Mouse (Mus musculus) lung, postnatal 25 days (tissue): ENCODE results near the gene Icam1.
"Not testable (repeated sequence)": the region's sequence is repeated elsewhere in the genome, so short reads cannot be mapped to it uniquely, and the experiment has no call there.

Source experiments
- DNase-seq: peaks from one replicate; pipeline ENCODE4 v3.0.0; 2022; ENCODE audit warnings: low spot score

The Icam1 gene

GRCm38 (mm10) chr9:20993165-20993898, 22.5 kb upstream of the Icam1 start:
- peak; percentile 93 for DNase-seq

- DNase-seq, result no peak
These were observed 20.7 kb upstream of the Icam1 start for GRCm38 (mm10) chr9:20995069-20995468.

- no peak for DNase-seq
These were observed 18.7 kb upstream of the Icam1 start for GRCm38 (mm10) chr9:20997065-20997464.

- DNase-seq, result not testable (repeated sequence)
These were observed 17.4 kb upstream of the Icam1 start for GRCm38 (mm10) chr9:20998337-20998736.

- DNase-seq, result no peak
These were observed 15.0 kb upstream of the Icam1 start for GRCm38 (mm10) chr9:21000811-21001210.

- no peak for DNase-seq
These were observed 14.1 kb upstream of the Icam1 start for GRCm38 (mm10) chr9:21001651-21002200.

GRCm38 (mm10) chr9:21002270-21002626, 13.5 kb upstream of the Icam1 start:
- no peak for DNase-seq

DNA sequence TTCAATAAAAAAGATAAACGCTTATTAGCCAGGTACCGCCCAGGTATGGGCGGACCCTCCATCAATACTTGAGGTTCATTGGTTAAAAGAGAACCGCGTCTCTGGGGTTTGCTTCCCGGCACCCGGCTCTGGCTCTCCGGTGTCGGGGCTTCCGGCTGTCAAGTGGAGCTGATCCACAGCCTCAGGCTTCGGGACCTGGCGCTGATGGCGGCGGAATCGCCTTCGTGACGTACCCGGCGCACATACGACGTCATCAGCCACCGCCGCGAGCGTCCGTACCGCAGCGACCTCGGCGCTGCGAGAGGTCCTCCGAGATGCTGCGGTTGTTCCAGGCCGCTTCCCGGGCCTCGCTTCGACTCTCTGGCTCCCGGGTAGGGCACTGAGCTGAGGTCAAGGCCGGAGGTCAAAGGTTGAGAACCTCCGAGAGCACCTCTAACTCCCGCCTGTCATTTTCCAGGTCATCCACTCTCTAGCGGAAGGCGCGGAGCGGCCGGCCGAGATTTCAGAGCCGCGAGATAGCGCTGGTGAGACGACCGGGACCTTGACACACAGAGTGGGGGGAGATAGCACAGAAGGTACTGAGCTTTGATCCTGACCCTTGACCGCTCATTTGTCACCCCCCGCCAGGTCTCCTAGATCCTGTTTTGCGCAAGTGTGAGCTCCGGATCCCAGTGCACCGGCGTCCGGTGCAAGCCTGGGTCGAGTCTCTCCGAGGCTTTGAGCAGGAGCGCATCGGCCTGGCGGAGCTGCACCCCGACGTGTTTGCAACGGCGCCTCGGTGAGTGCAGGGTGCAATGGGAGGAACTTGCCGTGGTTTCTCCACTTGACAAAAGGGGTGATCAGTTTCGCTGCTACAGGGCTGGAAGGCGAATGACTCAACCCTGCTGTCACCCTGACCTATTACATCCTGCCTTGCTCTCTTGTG, 12.9 kb upstream of the Icam1 start, which contains the start of gene Mrpl4:
Gene Mrpl4 (plus strand): TSS at position 112 of the 925 bp plus-strand sequence.
- DNase-seq, result peak; percentile 87

DNA sequence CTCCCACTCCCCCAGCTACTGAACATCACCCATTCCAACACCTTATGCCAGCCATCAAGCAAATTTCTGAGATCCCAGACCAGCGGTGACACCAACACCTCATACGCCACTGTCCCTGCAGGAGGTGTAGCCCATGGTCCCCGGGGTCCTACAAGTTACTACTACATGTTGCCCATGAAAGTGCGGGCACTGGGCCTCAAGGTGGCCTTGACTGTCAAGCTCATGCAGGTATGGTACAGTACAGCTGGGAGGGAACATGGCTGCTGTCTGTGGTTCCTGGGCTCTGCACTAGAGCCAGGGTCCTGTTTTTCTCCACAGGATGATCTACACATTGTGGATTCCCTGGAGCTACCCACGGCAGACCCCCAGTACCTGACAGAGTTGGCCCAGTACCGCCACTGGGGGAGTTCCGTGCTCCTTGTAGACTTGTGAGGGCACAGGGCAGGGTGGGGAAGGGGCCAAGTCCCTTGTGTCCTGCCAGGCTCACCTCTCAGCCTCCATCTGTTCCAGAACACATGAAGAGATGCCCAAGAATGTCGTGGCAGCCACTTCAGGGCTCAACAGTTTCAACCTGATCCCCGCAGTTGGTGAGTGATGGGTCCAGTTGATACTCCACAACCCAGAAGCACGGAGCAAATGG, 8.4 kb upstream of the Icam1 start:
- DNase-seq, result no peak

DNA sequence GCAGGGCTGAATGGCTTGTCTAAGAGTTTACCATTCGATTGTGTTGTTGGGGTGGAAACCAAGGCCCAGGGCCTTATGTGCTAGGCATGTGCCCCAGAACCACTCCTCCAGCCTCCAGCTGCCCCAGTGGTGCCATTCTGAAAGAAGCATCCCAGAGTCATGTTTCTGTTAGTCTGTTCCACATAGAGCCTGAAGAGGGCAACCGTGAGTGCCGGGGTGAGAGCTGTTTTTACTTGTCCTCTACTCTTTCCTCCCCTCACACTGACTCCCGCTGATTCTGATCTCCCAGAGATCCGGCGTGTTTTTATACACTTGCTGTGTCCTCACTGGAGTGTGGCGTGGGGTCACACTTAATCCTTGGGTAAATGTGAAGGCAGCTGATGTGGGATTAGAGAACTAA, 7.8 kb upstream of the Icam1 start:
- DNase-seq, result no peak

DNA sequence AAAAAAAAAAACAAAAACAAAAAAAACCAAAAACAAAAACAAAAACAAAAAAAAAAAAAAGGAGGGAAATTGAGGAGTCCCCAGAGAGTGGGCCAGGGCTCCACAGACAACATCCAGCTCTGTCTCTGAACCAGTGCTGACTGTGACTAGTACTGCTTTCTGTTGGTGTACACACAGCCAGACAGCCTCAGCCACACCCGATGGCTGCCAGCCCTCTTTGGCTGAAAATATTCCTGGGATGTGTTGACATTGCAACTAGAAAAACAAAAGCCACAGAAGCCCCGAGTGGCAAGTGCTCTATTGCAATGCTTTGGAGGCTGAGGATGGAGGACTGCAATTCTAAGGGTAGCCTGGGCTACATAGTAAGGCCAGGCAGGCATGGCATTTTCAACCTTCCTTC, 5.4 kb upstream of the Icam1 start:
- peak; percentile 72 for DNase-seq

- DNase-seq, result not testable (repeated sequence)
These were observed 4.7 kb upstream of the Icam1 start for GRCm38 (mm10) chr9:21010939-21011541.

GRCm38 (mm10) chr9:21011846-21012312, 3.9 kb upstream of the Icam1 start:
- peak; percentile 81 for DNase-seq

GRCm38 (mm10) chr9:21012368-21012767, 3.4 kb upstream of the Icam1 start:
- no peak for DNase-seq

GRCm38 (mm10) chr9:21014691-21015570, 854 bp upstream of the Icam1 start:
- DNase-seq, result peak; percentile 81

- no peak for DNase-seq
These were observed 769 bp downstream of the Icam1 start for GRCm38 (mm10) chr9:21016331-21017176.

DNA sequence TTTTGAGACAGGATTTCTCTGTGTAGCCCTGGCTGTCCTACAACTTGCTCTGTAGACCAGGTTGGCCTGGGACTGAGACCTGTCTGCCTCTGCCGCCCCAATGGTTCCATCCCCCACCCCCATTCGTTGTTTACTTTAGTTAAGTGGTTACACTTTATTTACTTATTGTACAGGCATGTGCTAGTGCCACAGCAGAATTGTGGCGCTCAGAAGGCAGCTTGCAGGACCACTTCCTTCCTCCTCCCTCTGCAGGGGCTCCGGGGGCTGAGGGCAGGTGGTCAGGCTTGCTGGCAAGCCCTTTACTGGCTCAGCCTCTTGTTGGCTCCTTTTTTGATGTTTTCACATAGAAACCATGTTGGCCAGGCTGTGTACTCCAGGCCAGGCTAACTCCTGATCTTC, 1.4 kb downstream of the Icam1 start:
- DNase-seq, result no peak

GRCm38 (mm10) chr9:21018600-21018999, 2.8 kb downstream of the Icam1 start:
- no peak for DNase-seq

DNA sequence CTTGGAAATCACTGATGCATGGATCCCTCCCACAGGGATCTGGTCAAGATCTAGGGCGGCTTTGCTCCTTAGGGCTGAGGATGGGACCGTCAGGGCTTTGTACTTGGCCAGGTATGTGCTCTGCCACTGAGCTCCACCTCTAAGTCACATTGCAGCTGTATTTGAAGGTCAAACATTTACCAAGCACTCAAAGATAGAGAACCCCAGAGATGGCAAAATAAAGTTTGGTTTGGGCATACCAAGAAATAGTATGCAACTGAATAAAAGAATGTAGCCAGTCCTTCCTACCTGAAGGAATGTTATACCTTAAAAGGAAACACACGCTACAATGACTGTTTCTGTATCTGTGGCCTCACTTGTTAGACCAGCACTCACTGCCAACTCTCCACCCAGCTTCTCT, 5.6 kb downstream of the Icam1 start:
- peak; percentile 66 for DNase-seq

DNA sequence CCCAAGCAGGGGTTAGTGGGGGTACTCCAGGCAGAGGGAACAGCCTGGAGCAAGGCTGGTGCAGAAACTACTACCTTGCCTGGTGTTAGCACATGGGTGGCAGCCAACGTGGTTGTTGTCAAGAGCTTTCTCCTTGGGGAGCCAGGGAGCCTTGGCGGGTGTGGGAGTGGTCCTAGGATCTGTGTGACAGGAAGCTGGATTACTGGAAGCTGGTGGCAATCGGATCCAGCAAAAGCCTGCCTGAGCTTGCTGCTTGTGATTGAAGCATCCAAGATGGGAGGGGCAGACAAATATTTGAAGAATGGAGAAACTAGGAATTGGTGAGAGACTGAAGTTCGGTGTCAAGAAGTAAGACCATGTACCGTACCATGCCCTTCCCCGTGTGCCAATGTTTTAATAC, 6.5 kb downstream of the Icam1 start:
- DNase-seq, result no peak
